Mouse (Mus musculus) adrenal gland, postnatal 4 days (tissue): ENCODE results near the gene Prkaa1. TPM values are rescaled to one million over a fixed set of nuclear protein-coding genes. Genes with fewer than 3 reads are reported as not detected.

Source experiments
- DNase-seq, 2 experiments: peaks; one replicate each; pipeline ENCODE4 v3.0.0; 2021 to 2022; ENCODE audit warnings: low spot score in 2 of 2, mixed read lengths in 2 of 2
- long read RNA-seq, 2 experiments: library from polyadenylated mRNA; stranded (forward); transcript quantifications; one replicate each; pipeline ENCODE4 v2.0.0; 2021
- total RNA-seq, 2 experiments: library from RNA; stranded (reverse); gene quantifications; 2 replicates each; pipeline ENCODE4 v1.2.3; 2021

The Prkaa1 gene
- total RNA-seq: 10 to 100 TPM; 31.2 to 32.2 TPM
- long read RNA-seq, experiment 1, full-length matches to known transcripts: 3 of 3 reads
- long read RNA-seq, experiment 1, partial matches to known transcripts: 0 of 3 reads
- long read RNA-seq, experiment 1, other reads (novel, unspliced or antisense): 0 of 3 reads
- long read RNA-seq, experiment 2, full-length matches to known transcripts: 4 of 5 reads
- long read RNA-seq, experiment 2, partial matches to known transcripts: 1 of 5 reads
- long read RNA-seq, experiment 2, other reads (novel, unspliced or antisense): 0 of 5 reads

GRCm38 (mm10) chr15:5143361-5144020 lies at the start of gene Prkaa1:
Gene Prkaa1 (plus strand): TSS chr15:5143861.
- DNase-seq: peak; percentile 10 to 48

DNA sequence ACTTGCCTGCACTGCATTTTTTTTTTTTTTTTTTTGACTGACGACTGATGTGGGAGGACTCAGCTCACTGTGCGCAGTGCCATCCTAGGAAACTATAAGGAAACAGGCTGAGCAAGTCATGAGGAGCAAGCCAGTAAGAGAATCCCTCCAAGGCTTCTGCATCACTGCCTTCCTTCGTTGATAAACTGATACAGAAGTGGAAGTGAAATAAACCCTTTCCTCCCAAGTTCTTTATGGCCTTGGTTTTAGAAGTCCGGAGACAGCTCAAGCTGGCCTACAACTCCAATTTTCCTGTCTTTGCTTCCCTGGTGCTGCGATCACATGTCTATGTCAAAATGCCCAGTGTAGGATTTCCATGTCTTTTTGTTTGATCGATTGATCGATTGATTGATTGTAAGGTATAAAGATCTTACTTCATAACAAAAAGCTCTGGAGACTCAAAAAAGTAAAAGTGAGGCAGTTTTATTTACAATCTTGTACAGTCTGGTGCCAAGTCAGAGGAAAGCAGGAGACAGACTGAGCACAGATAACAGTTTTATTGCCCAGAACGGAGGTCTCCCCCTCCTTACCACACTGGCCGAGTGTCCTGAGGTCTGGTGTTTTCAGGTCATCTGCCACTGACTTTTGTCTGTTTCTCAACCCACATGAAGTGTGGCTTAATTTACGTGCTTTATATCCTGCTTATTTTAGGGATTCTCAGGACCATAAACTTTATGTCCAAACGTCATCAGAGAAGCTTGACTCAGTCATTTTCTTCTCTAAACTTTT lies 47.9 kb upstream of the Prkaa1 start:
- DNase-seq: no peak

DNA sequence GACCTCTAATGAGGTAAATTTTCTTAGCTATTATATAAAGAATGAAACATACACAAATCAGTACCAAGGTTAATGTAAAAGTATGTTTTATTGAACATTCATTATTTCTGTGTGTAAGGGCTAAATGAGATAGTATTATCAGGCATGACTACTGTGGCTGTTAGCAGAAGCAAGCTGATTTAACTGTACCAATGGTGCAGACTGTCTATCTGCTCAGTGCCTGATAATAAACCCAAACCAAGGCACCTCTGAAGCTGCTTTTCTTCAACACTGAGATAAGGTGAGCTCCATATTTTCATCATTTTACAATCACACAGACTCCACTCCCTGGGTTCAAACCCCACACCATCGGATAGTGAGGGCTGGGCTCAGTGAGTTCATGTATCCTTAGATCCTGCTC lies 46.3 kb upstream of the Prkaa1 start:
- DNase-seq: no peak

DNA sequence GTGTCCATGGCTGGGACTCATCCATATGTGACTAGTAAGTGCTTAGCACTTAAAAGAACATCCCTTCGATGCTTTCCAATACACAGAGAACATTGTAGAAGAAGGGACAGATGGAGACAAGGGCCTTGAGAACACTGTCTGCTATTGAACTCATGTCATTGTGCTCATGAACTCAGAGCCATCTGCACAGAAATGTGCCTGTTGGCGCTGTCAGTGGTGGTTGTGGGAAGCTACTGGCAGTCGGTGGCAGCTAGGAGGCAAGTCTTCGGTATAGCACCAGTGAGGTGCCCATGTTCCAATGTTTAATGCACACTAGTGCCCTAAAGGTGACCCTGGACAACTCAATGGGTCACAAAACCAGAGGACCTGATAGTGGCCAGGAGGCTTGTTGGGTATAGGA lies 41.3 kb upstream of the Prkaa1 start:
- DNase-seq: no peak

- DNase-seq: no peak
These were observed 37.8 kb upstream of the Prkaa1 start for GRCm38 (mm10) chr15:5105891-5106290.

DNA sequence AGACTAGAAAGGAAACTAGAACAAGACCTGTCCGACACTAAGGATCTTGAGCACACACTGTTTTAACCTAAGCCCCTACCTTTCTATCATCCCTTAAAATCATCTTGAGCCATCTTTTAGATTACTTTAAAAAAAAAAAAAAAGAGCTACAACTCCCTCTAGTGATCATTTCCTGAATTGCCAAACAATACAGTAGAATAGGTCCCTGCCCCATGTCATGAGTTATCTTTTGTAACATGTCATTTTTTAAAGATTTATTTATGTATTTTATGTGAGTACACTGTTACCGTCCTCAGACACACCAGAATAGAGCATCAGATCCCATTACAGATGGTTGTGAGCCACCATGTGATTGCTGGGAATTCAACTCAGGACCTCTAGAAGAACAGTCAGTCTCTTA lies 37.4 kb upstream of the Prkaa1 start:
- no peak for DNase-seq

DNA sequence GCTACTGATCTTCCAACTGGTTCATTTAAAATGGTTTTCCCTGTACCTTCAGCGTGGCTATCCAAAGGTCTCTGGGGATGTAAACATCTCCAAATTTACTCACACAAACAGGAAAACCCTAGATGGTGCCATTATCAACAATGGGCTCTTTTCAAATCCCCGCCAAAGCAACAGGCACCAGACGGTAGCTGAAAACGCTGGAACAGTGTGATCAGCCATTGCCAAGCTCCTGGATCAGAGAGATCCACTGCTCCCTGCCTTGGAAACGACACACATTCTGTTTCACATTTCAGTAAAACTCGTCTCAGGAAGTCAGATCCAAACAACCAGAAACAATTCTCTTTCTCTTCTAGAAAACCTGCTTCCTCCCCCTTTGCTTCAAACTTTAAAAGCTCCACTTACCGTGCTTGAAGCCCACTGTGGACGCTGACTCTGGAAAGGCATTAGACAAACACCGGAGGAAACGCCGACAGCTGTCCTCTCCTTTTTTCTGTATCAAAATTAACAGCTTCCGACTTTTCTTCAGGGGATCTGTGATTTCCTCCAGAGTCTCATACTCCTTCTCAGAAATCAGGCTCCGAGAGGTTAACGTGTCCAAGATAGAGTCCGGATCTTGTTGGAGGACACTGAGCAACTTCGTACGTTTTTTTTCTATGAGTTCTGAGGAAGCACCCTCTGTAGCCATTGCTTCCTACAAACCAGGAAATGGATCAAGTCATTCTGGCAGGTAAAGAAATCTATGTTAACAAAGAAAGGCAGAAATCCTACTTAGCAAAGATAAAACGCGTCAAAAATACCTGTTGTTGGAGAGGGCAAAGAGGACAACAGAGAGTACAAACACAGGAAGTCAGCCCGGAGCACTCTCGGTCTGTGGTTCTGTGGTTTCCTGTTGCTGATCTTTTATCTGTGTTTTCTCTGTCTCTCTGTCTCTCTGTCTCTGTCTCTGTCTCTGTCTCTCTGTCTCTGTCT lies 35.7 kb upstream of the Prkaa1 start, which contains the start of gene Card6:
TSS of gene Card6 (minus strand) at position 854 of the 969 bp plus-strand sequence.
- DNase-seq: no peak

DNA sequence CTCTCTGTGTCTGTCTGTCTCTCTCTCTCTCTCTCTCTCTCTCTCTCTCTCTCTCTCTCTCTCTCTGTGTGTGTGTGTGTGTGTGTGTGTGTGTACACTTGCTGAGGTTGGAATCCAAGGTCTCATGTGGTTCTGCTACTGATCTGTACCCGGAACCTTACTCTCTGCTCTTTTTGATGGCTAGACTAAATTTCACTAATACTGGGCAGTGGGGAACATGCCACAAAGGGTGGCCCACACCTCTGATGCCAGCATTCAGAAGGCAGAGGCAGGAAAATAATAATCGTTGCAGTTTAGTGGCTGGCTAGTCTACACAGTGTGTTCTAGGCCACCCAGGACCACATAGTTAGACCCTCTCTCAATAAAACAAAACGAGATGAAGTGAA lies 35.0 kb upstream of the Prkaa1 start:
- no peak for DNase-seq

DNA sequence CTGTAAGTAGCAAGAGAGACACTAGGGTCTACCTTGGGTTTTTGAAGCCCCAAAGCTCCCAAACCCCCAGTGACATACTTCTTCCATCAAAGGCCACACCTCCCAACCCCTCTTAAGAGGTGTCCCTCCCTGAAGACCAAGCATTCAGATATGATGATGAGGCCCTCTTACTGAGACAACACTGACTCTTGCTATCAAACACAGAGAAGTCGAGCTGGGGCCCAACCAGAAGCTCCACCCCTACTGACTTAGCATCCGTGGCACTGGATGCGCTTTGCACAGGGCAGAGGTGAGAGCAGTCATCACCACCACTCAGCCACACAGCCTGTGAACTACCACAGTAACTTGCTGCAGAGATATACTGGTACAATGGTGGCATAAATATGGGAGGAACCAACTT lies 31.0 kb upstream of the Prkaa1 start:
- DNase-seq: no peak

DNA sequence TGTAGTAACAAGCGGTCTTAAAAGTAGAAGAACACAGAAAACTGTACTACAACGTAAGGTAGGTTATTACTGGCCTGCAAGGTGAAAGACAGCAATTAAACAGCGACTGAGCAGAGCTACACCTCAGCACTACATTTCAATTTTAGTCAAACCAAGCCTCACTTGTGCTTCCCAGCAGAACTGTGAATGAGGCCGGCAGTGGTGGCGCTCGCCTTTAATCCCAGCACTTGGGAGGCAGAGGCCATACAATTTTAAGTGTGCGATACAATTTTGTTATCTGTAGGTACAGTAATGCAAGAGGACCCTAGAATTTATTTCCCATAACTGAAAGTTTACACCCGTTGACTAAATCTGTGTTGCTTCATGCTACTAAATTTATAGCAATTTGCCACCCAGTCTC lies 28.5 kb upstream of the Prkaa1 start:
- no peak for DNase-seq

GRCm38 (mm10) chr15:5116270-5117030 lies 27.2 kb upstream of the Prkaa1 start, which contains the start of gene Rpl37:
Gene Rpl37 (plus strand): TSS chr15:5116645.
- peak; percentile 98 to 99 for DNase-seq

DNA sequence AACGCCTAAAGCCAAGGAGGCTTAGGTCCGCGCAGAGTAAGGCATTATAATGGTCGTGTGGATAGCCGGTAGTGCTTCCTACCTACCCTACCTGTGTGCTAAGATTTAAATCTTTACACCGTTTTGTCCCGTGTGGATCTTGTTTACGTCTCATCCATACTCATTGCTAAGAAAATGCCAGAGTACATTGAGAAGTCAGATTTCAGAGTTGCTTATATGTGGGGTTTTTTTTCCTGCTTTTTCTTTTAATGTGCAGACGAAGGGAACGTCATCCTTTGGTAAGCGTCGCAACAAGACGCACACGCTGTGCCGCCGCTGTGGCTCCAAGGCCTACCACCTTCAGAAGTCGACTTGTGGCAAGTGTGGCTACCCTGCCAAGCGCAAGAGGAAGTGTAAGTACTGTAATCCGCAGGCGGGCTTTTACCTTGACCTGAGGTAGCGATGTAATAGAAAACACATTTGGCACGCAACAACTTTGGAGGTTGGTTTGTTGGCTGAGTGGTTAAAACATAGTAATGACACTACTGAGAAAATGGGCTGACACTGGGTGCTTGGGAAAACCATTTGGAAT lies 26.5 kb upstream of the Prkaa1 start:
- DNase-seq: no peak

DNA sequence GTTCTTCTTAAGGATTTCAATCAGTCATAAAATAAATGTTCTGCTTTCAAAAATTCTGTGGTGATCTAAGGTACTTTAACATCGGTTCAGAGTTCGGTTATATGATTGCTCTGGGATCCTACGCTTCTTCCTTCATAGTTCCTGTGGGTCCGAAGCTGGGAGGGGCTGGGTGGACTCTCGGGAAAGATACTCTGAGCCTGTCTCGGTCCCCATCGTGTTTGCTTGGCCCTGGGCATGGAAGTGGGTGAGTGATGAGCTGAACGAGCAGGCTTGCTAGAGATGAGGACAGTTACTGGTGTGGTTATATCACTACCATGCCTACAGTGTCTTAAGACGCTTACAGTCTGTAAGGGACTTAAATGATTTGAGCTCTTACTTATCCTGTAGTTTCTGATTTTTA lies 25.0 kb upstream of the Prkaa1 start:
- DNase-seq: no peak

- no peak for DNase-seq
These were observed 24.5 kb upstream of the Prkaa1 start for GRCm38 (mm10) chr15:5119192-5119591.

- DNase-seq: no peak
These were observed 24.0 kb upstream of the Prkaa1 start for GRCm38 (mm10) chr15:5119707-5120106.

- no peak for DNase-seq
These were observed 21.9 kb upstream of the Prkaa1 start for GRCm38 (mm10) chr15:5121535-5122313.

DNA sequence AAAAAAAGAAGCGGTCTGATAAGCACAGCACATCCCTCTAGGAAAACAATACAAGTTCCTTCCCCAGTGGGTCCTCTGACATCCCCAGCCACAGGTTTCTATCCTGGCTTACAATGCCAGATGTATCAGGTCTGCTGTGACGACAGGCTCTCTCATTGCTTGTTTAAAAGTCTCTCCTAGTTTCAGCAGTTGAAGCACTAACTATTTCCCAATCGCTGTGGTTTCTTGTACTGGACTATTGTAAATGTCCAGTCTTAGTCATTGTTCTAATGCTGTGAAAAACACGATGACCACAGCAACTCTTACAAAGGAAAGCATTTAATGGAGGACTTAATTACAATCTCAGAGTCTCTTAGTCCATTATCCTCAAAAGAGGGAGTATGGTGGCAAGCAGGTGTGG lies 17.2 kb upstream of the Prkaa1 start:
- no peak for DNase-seq

DNA sequence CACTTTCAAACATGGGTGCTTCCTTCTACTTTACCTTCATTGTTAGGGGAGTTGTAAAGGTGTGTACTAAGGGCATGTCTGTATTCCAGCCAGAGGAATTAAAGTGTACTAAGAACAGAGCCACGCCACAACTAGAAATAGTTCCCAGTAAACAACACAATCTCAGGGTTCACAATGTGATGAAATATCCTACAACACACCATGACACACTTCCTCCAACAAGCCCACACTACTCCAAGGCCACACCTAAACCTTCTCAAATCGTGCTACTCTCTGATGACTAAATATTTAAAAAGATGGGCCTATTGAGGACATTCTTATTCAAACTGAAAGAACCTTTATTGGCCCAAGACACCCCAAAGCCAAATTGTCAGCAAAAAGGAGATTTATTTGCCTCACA lies 16.2 kb upstream of the Prkaa1 start:
- DNase-seq: no peak
